Mouse (Mus musculus) C2C12 (cell line): Measurements from ENCODE around the gene S100b. TPM values are rescaled to one million over a fixed set of nuclear protein-coding genes. Genes with fewer than 3 reads are reported as not detected.

Experiments
- H3K27me3 ChIP-seq: one replicate; pipeline ENCODE4 v1.6.1; 2011; ENCODE audit not compliant: control insufficient read depth, insufficient read depth, insufficient read length
- H3K36me3 ChIP-seq: one replicate; pipeline ENCODE4 v1.6.1; 2011; ENCODE audit not compliant: control insufficient read depth, insufficient read depth
- H3K4me3 ChIP-seq: one replicate; pipeline ENCODE4 v1.5.1; 2011; ENCODE audit warnings: mild to moderate bottlenecking, control low read depth; ENCODE audit not compliant: poor library complexity, insufficient read depth, severe bottlenecking
- H3K79me2 ChIP-seq: one replicate; pipeline ENCODE4 v1.6.1; 2011; ENCODE audit not compliant: control insufficient read depth, insufficient read depth
- H3K79me3 ChIP-seq: one replicate; pipeline ENCODE4 v1.6.1; 2011; ENCODE audit warnings: low read depth, control low read depth
- H3ac ChIP-seq: one replicate; pipeline ENCODE3; 2011; ENCODE audit warnings: low read depth; ENCODE audit not compliant: control insufficient read depth, insufficient read length
- CEBPB ChIP-seq: IDR thresholded peaks from one replicate; pipeline ENCODE4 v1.6.1; 2011; ENCODE audit warnings: low read depth, mild to moderate bottlenecking, control low read depth, moderate library complexity
- CTCF ChIP-seq: IDR thresholded peaks from one replicate; pipeline ENCODE4 v1.5.1; 2011; ENCODE audit not compliant: control insufficient read depth, insufficient read depth, insufficient read length
- FOSL1 ChIP-seq: IDR thresholded peaks from one replicate; pipeline ENCODE4 v1.8.0; 2011; ENCODE audit warnings: mild to moderate bottlenecking, low read length; ENCODE audit not compliant: poor library complexity, insufficient read depth, severe bottlenecking
- MAX ChIP-seq: IDR thresholded peaks from one replicate; pipeline ENCODE4 v1.6.1; 2011; ENCODE audit warnings: mild to moderate bottlenecking, control low read depth
- MYOD1 ChIP-seq: IDR thresholded peaks from one replicate; pipeline ENCODE4 v1.6.1; 2011; ENCODE audit warnings: low read depth; ENCODE audit not compliant: control insufficient read depth, insufficient read length
- MYOG ChIP-seq: IDR thresholded peaks from one replicate; pipeline ENCODE4 v1.6.1; 2011; ENCODE audit not compliant: control insufficient read depth, insufficient read length; ENCODE audit errors: extremely low read depth
- USF1 ChIP-seq: IDR thresholded peaks from one replicate; pipeline ENCODE4 v1.6.1; 2011; ENCODE audit warnings: low read depth, mild to moderate bottlenecking, control low read depth, moderate library complexity
- polyA plus RNA-seq: library from polyadenylated mRNA; unstranded; fragments of >200 nt; fragmentation: generic; extraction: Trizol; gene quantifications from one replicate; pipeline ENCODE4 v1.2.1, GENCODE M21; 2012; ENCODE audit warnings: missing spikeins

The S100b gene
- polyA plus RNA-seq, 1 experiment: 0.13 TPM

GRCm38 (mm10) chr10:76255617-76256016, 2.0 kb downstream of the S100b start:
- H3K36me3 ChIP-seq: peaks cover 4% of the 10 kb centered on the region
- H3K4me3 ChIP-seq: no peak overlapping the region
- H3K79me3 ChIP-seq: no peaks in the 10 kb centered on the region
- no peaks in the 10 kb centered on the region for H3K79me2 ChIP-seq
- no peak overlapping the region for H3ac ChIP-seq
- no peak for TF ChIP-seq MAX
- no peak for TF ChIP-seq FOSL1
- no peak for TF ChIP-seq USF1
- no peak for TF ChIP-seq CEBPB
- TF ChIP-seq MYOG: no peak
- TF ChIP-seq CTCF: no peak
- TF ChIP-seq MYOD1: no peak
- no peaks in the 10 kb centered on the region for H3K27me3 ChIP-seq

DNA sequence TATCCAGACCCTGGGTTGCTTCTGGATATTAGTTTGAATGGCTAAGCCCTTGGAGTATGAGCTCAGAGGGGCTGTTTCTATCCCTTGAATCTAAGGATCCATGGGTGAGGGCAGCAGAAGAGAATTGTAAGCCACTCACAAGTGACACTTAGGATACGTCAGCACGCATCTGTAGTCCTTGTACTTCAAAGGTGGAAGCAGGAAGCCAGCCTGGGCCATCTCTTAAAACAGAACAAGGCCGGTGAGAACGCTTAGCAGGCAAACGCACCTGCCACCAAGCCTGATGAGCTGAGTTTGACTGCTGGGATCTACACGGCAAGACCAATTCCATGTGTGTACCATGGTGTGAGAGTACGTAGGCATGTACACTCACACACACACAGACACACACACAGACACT, 3.6 kb downstream of the S100b start:
- H3K36me3 ChIP-seq: peaks cover 4% of the 10 kb centered on the region
- no peak for TF ChIP-seq CEBPB
- TF ChIP-seq CTCF: no peak
- no peak for TF ChIP-seq USF1
- TF ChIP-seq MYOG: no peak
- TF ChIP-seq FOSL1: no peak
- TF ChIP-seq MAX: no peak

GRCm38 (mm10) chr10:76257719-76258390, 4.2 kb downstream of the S100b start:
- Histone ChIP-seq H3K4me3 (no peak overlapping the region), H3K79me3 (no peaks in the 10 kb centered on the region), H3K27me3 (no peaks in the 10 kb centered on the region), H3ac (no peak overlapping the region), H3K79me2 (no peaks in the 10 kb centered on the region), H3K36me3 (peaks cover 4% of the 10 kb centered on the region)
- peak; percentile 76 for TF ChIP-seq USF1
- no peak for TF ChIP-seq CEBPB
- TF ChIP-seq MAX: peak; percentile 42

More for the DNA sequence above, 3.6 kb downstream of the S100b start:
- Histone ChIP-seq H3ac (no peak overlapping the region), H3K79me2 (no peaks in the 10 kb centered on the region), H3K27me3 (no peaks in the 10 kb centered on the region), H3K4me3 (no peak overlapping the region), H3K79me3 (no peaks in the 10 kb centered on the region)

- no peaks in the 10 kb centered on the region for H3K79me2 ChIP-seq
- TF ChIP-seq MYOG (no peak), MYOD1 (no peak), CEBPB (no peak), CTCF (no peak), MAX (no peak), FOSL1 (no peak), USF1 (no peak)
- H3K36me3 ChIP-seq: peaks cover 14% of the 10 kb centered on the region
- no peak overlapping the region for H3K4me3 ChIP-seq
- no peaks in the 10 kb centered on the region for H3K79me3 ChIP-seq
- no peaks in the 10 kb centered on the region for H3K27me3 ChIP-seq
- H3ac ChIP-seq: no peak overlapping the region
Observed at GRCm38 (mm10) chr10:76259566-76260232, 6.0 kb downstream of the S100b start.

- TF ChIP-seq MAX: no peak
- TF ChIP-seq MYOG: no peak
- no peak for TF ChIP-seq MYOD1
- TF ChIP-seq USF1: no peak
- no peak for TF ChIP-seq CEBPB
- peaks cover 20% of the 10 kb centered on the region for H3K36me3 ChIP-seq
- no peaks in the 10 kb centered on the region for H3K27me3 ChIP-seq
- H3ac ChIP-seq: no peak overlapping the region
- no peaks in the 10 kb centered on the region for H3K79me3 ChIP-seq
- no peaks in the 10 kb centered on the region for H3K79me2 ChIP-seq
- H3K4me3 ChIP-seq: no peak overlapping the region
Observed at GRCm38 (mm10) chr10:76260358-76261059, 6.9 kb downstream of the S100b start.
